Mouse (Mus musculus) lung, postnatal 10 days (tissue): ENCODE data around the gene Zfp865.
"Not testable (repeated sequence)": the region's sequence is repeated elsewhere in the genome, so short reads cannot be mapped to it uniquely, and the experiment has no call there.

Source experiments
- DNase-seq: peaks from one replicate; pipeline ENCODE4 v3.0.0; 2021

Gene Zfp865

DNA sequence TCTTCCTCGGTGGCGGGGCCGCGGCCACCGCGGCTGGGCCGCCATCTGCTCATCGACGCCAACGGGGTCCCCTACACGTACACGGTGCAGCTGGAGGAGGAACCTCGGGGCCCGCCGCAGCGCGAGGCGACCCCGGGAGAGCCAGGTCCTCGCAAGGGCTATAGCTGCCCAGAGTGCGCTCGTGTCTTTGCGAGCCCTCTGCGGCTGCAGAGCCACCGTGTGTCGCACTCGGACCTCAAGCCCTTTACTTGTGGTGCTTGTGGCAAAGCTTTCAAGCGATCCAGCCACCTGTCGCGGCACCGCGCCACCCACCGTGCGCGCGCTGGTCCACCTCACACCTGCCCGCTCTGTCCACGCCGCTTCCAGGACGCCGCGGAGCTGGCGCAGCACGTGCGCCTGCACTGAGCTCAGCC, 32.8 kb downstream of the Zfp865 start:
- no peak for DNase-seq

DNA sequence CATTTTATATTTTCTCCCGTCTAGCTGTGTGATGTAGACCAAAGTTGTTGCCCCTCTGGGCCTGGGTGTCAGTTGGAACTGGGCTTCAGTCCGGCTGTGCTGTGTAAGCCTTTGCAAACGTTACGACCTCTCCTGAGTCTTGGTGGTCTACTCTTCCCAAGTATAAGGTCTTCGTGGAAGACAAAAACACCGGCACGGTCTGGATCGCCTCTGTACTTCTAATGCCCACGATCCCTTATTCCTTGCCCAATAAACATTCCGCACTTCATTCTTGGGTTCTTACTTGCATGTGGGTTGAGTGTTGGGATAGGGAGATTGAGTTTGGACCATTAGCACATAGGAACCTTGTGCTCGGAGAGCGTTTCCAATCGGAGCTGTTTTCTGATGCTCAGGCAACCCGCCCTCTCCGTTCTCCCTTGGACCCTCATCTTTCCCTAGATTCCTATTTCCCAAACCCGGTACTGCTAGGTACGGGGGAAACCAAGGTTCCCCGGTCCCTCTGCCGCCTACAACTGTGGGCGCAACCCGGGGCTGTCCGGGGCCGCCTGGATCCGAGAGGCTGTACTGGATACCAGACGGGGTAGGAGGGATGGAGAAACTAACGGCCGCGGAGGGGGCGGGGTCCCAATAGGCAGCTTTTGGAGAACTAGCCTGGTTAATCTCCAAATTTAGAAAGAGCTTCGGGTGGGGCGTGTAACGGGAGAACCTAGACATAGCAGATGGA, 33.4 kb downstream of the Zfp865 start:
- DNase-seq, result no peak

DNA sequence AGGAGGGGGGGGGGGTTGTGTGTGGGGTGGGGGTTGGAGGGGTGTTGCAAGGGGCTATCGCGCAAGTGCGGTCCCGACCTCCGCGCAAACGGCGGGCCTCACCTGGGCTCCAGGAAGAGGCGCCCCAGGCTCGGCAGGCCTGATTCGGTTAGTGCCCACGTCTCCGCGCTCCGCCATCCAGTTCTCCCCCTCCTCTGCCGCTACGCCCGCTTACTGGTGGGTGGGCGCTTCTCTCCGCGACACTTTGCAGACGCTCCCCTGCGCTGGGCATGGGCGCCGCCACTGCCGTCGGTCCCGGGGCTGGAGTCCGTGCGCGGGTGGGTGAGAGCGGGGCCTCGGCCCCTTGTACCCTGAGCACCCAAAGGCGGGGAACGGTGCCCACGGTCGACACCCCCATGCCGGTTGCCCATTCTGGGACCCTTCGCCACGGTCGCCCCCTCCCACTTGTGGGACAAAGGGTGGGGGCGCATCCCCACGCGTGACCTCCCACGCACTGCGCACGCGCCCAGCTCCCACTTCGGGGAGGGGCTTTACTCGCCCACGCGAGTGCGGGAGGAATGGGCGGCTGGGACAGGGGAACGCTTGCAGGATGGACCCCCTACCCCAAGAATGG, 36.6 kb downstream of the Zfp865 start:
- no peak for DNase-seq

DNA sequence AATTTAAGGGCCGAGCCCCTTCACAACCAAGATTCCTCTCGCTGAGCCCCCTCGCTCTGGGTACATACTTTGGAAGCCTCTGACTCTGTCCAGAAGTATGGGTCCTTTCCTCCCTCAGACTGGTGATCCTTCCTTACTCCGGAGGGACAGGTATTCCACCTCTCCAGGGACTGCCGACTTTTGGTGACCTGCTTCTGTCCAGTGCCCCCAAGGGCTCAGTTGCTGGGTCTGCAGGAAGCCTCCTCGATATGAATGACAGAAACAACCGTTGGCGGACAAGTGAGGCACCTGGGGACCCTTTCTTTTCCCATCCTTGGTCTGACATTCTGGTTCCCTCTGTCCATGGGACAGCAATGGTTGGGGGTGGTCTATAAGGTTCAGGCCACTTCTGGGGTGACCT, 37.2 kb downstream of the Zfp865 start:
- no peak for DNase-seq

DNA sequence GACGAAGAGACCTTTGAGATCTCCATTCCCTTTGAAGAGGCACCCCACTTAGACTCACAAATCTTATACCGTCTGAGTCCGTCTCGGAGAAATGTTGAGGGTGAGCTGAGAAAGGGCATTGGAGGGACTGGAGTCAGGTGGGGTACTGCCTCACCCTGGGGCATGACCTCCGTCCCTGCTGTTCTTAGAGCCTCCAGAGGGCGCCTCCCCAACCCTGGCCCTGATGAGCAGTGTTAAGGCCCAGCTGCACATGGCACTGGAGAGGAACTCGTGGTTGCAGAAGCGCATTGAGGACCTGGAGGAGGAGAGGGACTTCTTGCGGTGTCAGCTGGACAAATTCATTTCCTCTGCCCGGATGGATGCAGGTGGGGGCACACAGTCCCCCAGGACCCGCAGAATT, 37.6 kb downstream of the Zfp865 start:
- no peak for DNase-seq

DNA sequence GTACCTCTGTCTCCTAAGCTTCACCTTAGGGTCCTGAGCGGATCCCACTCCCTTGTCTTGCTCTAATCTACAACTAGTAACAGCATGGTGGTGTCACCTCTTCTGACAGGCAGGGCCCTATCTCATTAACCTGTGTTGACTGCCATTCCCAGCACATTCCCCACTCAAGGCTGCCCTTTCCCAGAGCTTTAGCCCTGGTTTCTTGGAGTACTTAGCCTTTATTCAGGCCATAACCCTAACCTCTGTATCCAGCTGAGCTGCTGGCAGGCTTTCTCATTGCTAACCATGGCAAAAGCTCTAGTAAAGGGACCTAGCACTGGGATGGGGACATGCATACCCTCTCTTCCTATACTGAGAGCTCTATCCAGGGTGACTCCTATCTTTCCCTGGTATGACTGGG, 38.5 kb downstream of the Zfp865 start:
- no peak for DNase-seq

DNA sequence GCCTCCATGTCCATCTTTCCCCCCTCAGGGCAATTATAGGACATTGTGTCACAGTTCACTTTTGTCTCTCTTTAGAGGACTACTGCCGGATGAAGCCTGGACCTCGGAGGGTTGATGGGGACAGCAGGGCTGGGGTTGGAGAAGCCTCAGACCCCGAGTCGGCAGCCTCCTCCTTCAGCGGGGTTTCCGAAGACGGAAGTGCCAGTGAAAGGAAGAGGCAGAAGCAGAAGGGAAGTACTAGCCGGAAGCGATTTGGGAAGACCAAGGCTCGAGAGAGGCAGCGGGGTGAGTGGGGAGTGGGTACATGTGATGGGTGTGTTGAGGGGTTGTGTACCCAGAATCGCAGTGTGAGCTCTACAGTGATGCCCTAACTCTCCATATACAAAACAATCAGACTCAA, 39.2 kb downstream of the Zfp865 start:
- DNase-seq, result no peak

DNA sequence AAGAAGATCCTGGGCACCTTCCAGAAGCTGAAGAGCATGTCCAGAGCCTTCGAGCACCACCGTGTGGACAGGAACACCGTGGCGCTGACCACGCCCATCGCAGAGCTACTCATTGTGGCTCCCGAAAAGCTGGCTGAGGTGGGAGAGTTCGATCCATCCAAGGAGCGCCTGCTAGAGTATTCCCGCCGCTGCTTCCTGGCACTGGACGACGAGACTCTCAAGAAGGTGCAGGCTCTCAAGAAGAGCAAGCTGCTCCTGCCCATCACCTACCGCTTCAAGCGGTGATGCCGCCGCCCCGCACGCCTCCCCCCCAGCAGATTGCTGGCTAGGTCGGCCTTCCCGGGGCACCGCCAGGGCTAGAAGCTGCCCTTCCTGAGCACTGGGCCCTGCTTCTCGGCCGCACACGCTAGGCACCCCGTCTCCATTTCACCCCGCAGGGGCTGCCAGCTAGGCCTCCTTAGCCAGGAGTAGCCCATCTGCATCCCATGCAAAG, 40.1 kb downstream of the Zfp865 start:
- DNase-seq, result peak; percentile 92

DNA sequence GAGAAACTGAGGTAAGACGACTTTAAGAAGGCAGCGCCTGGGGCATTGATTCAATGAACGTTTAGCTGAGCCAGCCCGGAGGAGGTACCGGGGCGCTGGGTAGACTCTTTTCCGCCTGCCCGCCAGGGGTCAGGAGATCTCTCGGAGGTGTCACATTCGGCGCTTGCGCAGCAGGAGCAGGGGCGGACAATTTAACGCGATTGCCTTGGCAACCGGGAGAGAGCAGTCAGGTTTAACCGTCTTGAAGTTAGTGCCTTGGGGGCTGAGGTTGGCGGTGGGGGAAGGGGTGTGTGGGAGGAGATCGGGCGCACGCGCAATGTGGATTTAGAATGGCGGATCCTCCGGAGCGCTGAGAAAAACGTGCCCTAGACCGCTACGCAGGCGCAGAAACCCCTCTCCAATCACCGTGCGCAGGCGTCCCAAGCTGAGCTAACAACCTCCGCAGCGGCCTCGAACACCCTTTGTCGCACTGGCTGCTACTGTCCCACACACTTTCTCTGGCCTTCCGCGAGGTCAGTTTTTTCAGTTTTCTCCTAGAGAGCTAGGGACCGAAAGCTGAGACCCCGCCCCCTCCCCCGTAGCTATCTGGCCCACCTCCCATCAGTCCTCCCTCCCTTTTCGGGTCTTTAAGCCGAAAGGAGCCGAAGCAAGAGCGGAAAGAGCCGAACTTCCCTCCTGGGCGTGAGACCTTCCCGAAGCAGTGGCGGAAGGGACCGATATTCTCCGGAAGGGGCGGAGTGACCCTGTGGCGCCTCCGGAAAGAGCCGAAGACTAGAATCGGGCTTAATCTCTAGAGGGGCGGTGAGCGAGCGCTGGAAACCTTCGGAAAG, 41.0 kb downstream of the Zfp865 start:
- peak; percentile 99 for DNase-seq

DNA sequence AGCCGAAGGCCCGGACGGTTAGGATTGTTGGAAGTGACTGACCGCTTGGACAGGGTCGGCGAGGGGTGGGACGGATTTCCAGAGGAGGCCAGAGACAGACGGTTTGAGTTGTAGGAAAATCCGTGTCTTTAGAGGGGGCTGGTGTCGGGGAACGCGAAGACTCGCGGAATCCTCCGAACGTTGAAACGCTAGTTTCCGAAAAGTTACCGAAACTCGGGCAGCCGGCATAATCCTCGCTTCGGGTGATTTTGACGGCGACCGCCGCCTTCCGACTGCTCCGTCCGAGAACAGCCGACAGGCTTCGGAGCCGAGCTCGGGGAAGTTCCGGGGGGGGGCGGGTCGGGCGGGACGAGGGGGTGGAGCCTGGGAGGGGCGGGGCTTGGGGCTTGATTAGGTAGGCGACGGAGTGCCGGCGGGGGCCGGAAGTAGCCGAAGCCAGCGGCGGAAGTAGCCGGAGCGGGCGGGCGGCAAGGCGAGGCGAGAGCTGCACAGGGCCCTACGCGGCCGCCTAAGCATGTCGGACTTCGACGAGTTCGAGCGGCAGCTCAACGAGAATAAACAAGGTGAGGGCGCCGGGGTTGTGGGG, 41.7 kb downstream of the Zfp865 start, which contains the start of gene U2af2:
Gene U2af2, plus strand, starts transcription at position 370 of the 586 bp plus-strand sequence.
- peak; percentile 94 for DNase-seq

DNA sequence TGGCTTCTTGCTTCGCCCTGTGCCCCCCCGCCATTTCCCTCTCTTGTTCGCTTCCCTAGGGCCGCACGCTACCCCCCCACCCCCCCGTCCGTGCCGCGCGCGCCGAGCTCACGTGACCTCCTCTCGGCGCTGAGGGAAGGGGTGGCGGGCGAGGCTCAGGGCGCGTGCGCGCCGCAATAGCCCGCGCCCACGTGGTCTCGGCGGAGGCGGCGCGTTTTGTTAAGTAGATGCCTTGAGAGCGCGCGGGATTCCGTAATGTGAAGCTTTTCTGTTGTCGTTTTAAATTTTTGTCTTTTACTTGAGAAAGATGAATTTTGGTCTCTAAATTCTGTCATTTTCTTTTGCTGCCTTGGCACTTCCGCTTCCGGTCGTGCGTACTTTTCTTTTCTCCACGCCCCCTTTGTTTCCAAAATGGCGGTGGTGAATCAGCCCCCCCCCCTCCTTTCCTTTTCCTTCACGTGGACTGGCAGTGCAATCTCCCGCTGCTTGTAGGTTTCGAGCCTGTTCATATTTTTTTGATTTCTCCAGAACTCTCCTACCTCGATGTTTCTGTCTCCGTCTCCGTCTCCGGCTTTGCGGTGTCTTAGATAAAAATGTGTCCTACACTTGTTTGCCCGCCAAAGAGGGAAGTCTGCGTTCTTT, 42.3 kb downstream of the Zfp865 start:
- DNase-seq, result peak; percentile 83

DNA sequence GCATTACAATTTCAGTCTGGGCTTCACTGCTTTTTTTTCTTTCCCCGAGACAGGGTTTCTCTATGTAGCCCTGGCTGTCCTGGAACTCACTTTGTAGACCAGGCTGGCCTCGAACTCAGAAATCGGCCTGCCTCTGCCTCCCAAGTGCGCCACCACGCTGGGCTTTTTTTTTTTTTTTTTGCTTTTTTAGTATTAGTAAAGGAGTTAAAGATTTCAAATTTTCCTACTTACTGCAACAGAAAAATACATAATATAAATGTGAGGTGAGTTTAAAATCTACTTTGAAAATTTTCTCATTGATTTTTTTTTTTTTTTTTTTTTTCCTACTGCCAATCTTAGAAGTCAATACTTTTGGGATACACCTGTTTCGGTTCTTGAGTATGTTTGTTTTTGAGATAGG, 44.7 kb downstream of the Zfp865 start:
- no peak for DNase-seq

DNA sequence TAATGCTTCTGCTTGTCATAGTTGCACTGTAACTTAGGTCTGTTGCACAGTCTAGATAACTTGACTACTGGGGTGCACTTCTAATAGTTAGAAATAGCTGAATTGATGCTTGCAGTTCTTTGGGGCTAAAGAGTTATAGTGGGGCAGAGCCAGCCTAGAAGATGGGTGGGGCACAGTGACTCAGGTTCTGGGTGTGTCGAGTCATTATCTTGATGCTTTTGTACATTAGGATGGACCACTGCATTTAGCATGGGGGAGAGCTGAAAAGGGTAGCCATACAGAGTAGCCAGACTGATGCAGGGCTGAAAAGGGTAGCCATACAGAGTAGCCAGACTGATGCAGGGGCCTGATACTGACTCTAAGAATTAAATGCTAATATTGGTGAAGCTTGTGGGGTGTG, 53.4 kb downstream of the Zfp865 start:
- no peak for DNase-seq

DNA sequence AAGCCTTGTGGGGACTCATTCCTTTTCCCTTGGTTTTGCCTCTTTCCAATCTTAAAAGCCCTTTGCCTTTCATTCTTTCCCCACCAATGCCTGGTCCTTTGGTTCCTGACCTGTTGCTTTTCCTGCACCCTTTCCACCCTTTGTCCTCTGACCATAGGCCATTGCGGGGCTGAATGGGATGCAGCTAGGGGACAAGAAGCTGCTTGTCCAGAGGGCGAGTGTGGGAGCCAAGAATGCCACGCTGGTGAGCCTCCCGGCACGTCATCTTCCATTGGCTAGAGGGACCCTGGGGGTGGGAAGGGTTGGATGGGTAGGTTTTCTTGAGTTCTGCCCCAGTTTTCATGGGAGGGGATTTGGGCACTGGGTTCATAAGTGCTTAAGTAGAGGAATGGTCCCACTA, 54.8 kb downstream of the Zfp865 start:
- DNase-seq, result no peak

DNA sequence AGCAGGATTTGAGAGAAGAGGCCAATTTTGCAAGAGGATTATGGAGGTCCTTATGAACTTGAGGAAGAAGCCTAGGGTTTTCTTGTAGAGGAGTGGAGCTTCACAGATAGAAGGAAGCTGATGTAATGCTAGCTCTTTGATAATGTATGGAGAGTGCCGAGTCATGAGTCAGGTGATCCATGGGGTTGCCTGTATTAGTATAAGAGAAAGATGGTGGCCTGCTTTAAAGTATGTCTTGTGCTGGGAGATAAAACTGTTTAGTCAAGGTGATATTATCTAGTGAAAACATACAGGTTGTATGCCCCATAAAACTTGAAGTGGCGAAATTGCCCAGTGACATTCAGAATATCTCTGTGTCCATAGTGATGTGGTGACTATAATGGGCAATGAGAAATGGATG, 56.8 kb downstream of the Zfp865 start:
- no peak for DNase-seq

DNA sequence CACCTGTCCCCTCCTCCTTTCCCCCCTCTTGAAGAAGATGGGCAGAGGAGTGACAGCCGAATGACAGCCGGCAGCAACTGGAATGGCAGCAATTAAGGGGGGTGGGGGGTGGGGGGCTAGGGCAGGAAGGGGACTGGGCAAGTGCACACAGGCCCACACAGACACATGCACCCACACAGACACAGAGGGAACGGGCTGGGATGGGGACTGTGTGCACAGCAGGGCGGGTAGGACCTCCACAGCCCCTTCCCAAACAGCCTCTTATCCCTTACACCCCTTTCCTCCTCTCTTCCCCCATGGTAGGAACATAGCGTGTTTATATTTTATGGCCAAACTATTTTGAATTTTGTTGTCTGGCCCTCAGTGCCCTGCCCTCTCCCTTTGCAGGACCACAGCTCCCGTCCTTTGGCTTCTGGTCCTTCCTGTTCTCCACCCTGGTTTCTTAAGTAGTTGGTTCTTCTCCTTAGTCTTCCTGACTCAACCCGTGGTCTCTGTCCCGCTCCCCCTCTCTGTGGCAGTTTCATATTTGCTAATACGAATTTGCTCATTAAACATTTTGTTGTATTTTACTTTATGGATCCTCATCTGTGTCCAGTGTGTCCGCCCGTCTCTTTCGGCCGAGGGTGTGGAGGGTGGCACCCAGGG, 59.3 kb downstream of the Zfp865 start:
- DNase-seq, result not testable (repeated sequence)

DNA sequence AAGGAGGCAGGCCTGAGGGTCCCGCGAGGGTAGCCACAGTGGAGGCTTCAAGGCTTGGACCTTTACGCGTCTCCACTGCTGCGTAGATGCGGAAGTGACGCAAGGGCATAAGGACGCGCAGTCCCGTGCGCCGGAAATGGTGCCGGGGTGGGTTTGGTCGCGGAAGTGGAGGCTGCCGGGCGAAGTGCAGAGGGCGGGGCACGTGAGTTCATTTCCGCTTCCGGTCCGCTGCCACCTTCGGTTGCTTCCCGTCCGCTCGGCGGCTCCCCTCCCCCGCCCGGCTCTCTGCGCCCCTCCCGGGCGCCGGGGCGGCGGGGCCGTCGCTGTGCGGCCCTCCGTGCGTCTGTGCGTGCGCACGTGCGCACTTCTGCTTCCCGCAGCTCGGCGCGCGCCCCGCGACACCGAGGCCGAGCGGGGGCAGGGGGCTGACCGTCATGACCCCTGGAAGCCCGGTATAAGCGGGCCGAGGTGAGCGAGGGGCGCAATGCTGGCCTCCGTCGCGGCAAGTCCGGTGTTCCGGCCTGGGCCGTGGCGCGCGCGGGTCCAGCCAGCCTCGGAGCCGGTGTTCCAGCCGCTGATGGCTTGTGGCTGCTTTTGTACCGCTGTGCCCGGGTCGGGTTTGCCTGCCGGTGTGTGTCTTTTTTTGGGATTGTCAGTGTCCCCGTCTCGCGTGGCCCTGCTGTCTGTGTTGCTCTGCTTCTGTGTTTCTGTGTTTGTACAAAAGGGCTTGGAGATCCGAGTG, 60.0 kb downstream of the Zfp865 start, which contains the start of gene Epn1:
Gene Epn1, plus strand, starts transcription at position 226 of the 742 bp plus-strand sequence.
- peak; percentile 98 for DNase-seq

DNA sequence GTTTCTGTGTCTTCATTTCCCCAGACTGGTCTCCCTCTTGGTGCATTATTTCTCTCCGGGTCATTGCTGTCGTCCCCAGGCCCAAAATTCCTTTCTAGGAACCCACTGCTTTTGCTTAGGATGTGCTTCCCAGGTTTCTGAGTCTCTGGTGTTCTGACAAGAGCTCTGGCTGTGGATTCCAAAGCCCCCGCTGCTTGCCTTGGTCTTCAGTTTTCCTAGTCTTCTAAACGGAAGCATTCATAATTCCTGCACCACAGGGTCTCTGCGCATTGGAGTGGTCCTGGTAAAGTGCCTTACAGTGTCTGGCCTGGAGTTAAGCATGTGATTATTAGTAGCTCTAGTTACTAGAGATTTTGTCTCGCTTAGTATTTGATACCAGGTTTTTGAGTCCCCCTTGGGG, 60.6 kb downstream of the Zfp865 start:
- no peak for DNase-seq

DNA sequence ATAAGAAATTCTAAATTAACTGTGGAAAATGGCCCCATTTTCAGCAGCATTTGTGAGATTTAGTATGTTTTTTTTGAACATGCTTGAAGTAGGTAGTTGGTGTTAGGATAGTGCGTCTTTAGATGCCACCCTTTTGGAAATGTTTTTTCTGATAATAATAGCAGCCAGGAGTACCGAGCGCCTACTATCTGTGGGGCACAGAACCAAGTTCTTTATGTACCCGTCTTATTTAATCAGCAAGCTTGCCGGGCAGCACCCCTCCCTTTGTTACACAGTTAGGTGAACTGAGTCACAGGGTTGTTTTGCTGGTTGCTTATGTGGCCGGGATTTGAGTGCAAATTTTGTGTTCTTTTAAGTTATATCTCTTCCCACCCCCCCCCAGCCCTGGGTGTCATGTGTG, 61.1 kb downstream of the Zfp865 start:
- no peak for DNase-seq

DNA sequence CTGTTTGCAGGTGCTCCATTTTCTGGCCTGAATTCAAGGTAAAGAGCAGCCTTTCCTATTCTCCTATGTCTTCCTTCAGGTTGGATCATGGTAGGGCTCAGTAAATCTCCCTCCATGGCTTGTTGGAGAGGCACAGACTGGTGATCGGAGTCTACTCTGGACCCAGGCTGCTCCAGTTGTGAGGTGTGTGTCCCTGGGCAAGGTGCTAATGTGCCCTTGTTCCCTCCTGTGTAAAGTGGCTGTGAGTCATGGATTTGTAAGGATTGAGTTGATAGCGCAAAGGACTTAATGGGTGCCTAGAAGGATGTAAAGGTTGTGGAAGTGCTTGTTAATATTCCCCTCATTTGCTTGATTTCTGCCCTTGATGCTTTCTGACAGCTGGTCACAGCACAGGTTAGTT, 61.8 kb downstream of the Zfp865 start:
- DNase-seq, result no peak

DNA sequence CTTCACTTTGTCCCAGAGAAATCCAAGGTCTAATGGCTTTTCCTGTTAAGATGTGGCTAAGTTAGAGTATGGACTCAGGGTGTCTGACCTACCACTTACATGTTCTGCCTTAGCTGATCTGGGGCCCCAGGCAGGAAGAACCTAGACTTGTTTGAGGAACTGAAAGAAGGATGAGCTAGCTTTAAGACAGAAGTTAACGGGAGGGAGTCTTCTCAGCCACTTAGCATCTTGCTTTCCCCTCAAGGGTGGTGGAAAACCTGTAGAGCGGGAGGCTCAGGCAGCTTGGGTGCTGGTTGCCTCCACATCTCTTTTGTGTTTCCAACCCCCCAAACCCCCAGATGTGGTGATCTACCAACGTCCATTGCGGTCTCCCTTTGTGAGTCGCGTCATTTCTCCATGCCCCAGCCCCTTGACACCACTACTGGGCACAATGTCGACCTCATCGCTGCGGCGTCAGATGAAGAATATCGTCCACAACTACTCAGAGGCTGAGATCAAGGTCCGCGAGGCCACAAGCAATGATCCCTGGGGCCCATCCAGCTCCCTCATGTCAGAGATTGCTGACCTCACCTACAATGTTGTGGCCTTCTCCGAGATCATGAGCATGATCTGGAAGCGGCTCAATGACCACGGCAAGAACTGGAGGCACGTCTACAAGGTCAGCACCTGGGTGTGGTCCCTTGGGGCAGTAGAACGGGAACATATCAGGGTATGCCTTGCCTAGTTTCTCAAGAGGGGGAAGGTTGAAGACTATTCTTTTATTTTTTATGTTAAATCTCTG, 63.3 kb downstream of the Zfp865 start:
- no peak for DNase-seq
